Mouse (Mus musculus): ENCODE results near the gene Klf13. TPM values are rescaled to one million over a fixed set of nuclear protein-coding genes. Genes with fewer than 3 reads are reported as not detected.

Klf13 gene
- total RNA-seq, 2 experiments from 2014 or later = 43.8 to 63.8 TPM

- no peak for DNase-seq (ENCODE audit: low spot score)
- intact Hi-C loops (cut with DNase I) = loop anchor here (5.0 kb wide), 1 partner anchor 115 kb away; no protein-coding TSS in a partner anchor
Observed at GRCm38 (mm10) chr7:63952077-63952898, 13.6 kb upstream of the Klf13 start.

- no peak for DNase-seq (ENCODE audit: low spot score)
- intact Hi-C loops (cut with DNase I) = loop anchor here (5.0 kb wide), 1 partner anchor 116 kb away; no protein-coding TSS in a partner anchor
Observed at GRCm38 (mm10) chr7:63950931-63951607, 12.4 kb upstream of the Klf13 start.

GRCm38 (mm10) chr7:63949176-63949575, 10.5 kb upstream of the Klf13 start:
- DNase-seq (ENCODE audit: low spot score) = no peak
- intact Hi-C loops (cut with DNase I) = no loop called here

GRCm38 (mm10) chr7:63947514-63948487, 9.1 kb upstream of the Klf13 start:
- no peak for DNase-seq (ENCODE audit: low spot score)
- intact Hi-C loops (cut with DNase I) = no loop called here

- intact Hi-C loops (cut with DNase I) = loop anchor here (5.0 kb wide), 2 partner anchors 133 to 343 kb away; partner anchors contain the start of gene Mtmr10
- DNase-seq (ENCODE audit: low spot score) = no peak
Observed at GRCm38 (mm10) chr7:63943946-63944345, 5.2 kb upstream of the Klf13 start.

- intact Hi-C loops (cut with DNase I) = loop anchor here (2.0 to 5.0 kb wide), 3 partner anchors 21 to 346 kb away; partner anchors contain the start of gene Mtmr10
- no peak for DNase-seq (ENCODE audit: low spot score)
Observed at GRCm38 (mm10) chr7:63941501-63941900, 2.8 kb upstream of the Klf13 start.

GRCm38 (mm10) chr7:63941050-63941449, 2.3 kb upstream of the Klf13 start:
- no peak for DNase-seq (ENCODE audit: low spot score)
- intact Hi-C loops (cut with DNase I) = loop anchor here (2.0 to 5.0 kb wide), 3 partner anchors 22 to 346 kb away; partner anchors contain the start of gene Mtmr10

- intact Hi-C loops (cut with DNase I) = loop anchor here (2.0 to 5.0 kb wide), 3 partner anchors 22 to 347 kb away; partner anchors contain the start of gene Mtmr10
- DNase-seq (ENCODE audit: low spot score) = no peak
Observed at GRCm38 (mm10) chr7:63940321-63940720, 1.6 kb upstream of the Klf13 start.

GRCm38 (mm10) chr7:63939397-63939951, 759 bp upstream of the Klf13 start:
- peak; percentile 76 for DNase-seq (ENCODE audit: low spot score)
- intact Hi-C loops (cut with DNase I) = loop anchor here (2.0 to 5.0 kb wide), 2 partner anchors 118 to 215 kb away; no protein-coding TSS in a partner anchor

- no peak for DNase-seq (ENCODE audit: low spot score)
- intact Hi-C loops (cut with DNase I) = loop anchor here (2.0 to 5.0 kb wide), 2 partner anchors 119 to 217 kb away; no protein-coding TSS in a partner anchor
Observed at GRCm38 (mm10) chr7:63938066-63938913, 425 bp downstream of the Klf13 start.

- intact Hi-C loops (cut with DNase I) = loop anchor here (2.0 to 5.0 kb wide), 5 partner anchors 27 to 217 kb away; no protein-coding TSS in a partner anchor
Observed at GRCm38 (mm10) chr7:63937236-63938065, 1.3 kb downstream of the Klf13 start.

GRCm38 (mm10) chr7:63936986-63937235, 1.8 kb downstream of the Klf13 start:
- intact Hi-C loops (cut with DNase I) = loop anchor here (1.0 to 5.0 kb wide), 5 partner anchors 26 to 184 kb away; no protein-coding TSS in a partner anchor
- no peak for DNase-seq (ENCODE audit: low spot score)

More at GRCm38 (mm10) chr7:63937236-63938065, 1.3 kb downstream of the Klf13 start:
- peak; percentile 90 for DNase-seq (ENCODE audit: low spot score)

GRCm38 (mm10) chr7:63936188-63936985, 2.3 kb downstream of the Klf13 start:
- intact Hi-C loops (cut with DNase I) = loop anchor here (1.0 to 5.0 kb wide), 5 partner anchors 26 to 184 kb away; no protein-coding TSS in a partner anchor
- DNase-seq (ENCODE audit: low spot score) = peak; percentile 89

- DNase-seq (ENCODE audit: low spot score) = no peak
- intact Hi-C loops (cut with DNase I) = loop anchor here (1.0 to 5.0 kb wide), 6 partner anchors 17 to 183 kb away; no protein-coding TSS in a partner anchor
Observed at GRCm38 (mm10) chr7:63935809-63936187, 2.9 kb downstream of the Klf13 start.

- intact Hi-C loops (cut with DNase I) = loop anchor here (2.0 kb wide), 1 partner anchor 16 kb away; no protein-coding TSS in a partner anchor
- peak; percentile 58 for DNase-seq (ENCODE audit: low spot score)
Observed at GRCm38 (mm10) chr7:63934530-63934929, 4.2 kb downstream of the Klf13 start.

- intact Hi-C loops (cut with DNase I) = loop anchor here (2.0 kb wide), 1 partner anchor 15 kb away; no protein-coding TSS in a partner anchor
- DNase-seq (ENCODE audit: low spot score) = no peak
Observed at GRCm38 (mm10) chr7:63933905-63934304, 4.8 kb downstream of the Klf13 start.
